8 mouse cellular contexts compared by ENCODE assay signal in genomic region chr4:34976331-34976778, GRCm38 (mm10).
DNase-seq lines count a peak whose midpoint lies in the region; ATAC-seq lines count a peak whose summit lies in the region.

No protein-coding gene starts in this region.

- DNase-seq in heart, adult 18-20 months: peak; percentile 71 to 79
- DNase-seq in heart, embryonic 10.5 days (ENCODE audit: low spot score): no peak
- DNase-seq in Muller cell, postnatal 12 days (ENCODE audit: inconsistent ontology term): peak; percentile 60
- DNase-seq in cerebellum, adult 11-12 months: peak; percentile 57
- no peak for DNase-seq in intestine, embryonic 14.5 days (ENCODE audit: low spot score)

- H3K4me3 ChIP-seq in heart, embryonic 10.5 days: no peak overlapping the region
- H3K4me3 ChIP-seq in intestine, embryonic 14.5 days (ENCODE audit: low read depth, low read length): no peak overlapping the region
- no peak overlapping the region for H3K4me3 ChIP-seq in stomach, embryonic 16.5 days (replicated peaks; ENCODE audit: low read length)
- H3K4me3 ChIP-seq in midbrain, embryonic 13.5 days (replicated peaks): no peak overlapping the region

- H3K4me2 ChIP-seq in intestine, embryonic 14.5 days (ENCODE audit: low read length): no peak overlapping the region
- no peak overlapping the region for H3K4me2 ChIP-seq in stomach, embryonic 16.5 days (ENCODE audit: low read depth, low read length)
- no peak overlapping the region for H3K4me2 ChIP-seq in midbrain, embryonic 13.5 days (replicated peaks)

- no peaks in the 10 kb centered on the region for H3K9me3 ChIP-seq in heart, embryonic 10.5 days
- no peaks in the 10 kb centered on the region for H3K9me3 ChIP-seq in intestine, embryonic 14.5 days (ENCODE audit: control insufficient read depth, low read length)
- no peaks in the 10 kb centered on the region for H3K9me3 ChIP-seq in stomach, embryonic 16.5 days (replicated peaks; ENCODE audit: control insufficient read depth, low read length)
- no peaks in the 10 kb centered on the region for H3K9me3 ChIP-seq in midbrain, embryonic 13.5 days

- H3K27me3 ChIP-seq in heart, embryonic 10.5 days (ENCODE audit: insufficient read depth, poor library complexity, severe bottlenecking): no peaks in the 10 kb centered on the region
- H3K27me3 ChIP-seq in intestine, embryonic 14.5 days (replicated peaks; ENCODE audit: control insufficient read depth, insufficient read depth, low read length): no peaks in the 10 kb centered on the region
- H3K27me3 ChIP-seq in stomach, embryonic 16.5 days (ENCODE audit: control insufficient read depth, insufficient read depth, low read length): no peaks in the 10 kb centered on the region
- no peaks in the 10 kb centered on the region for H3K27me3 ChIP-seq in midbrain, embryonic 13.5 days

- WGBS in heart, embryonic 10.5 days: 75% methylated on average over 13 of the region's 13 CpGs
- 62% methylated on average over 13 of the region's 13 CpGs for WGBS in intestine, embryonic 14.5 days
- WGBS in stomach, embryonic 16.5 days: 50% methylated on average over 13 of the region's 13 CpGs
- WGBS in midbrain, embryonic 13.5 days: 89% methylated on average over 13 of the region's 13 CpGs

- H3K4me1 ChIP-seq in heart, embryonic 10.5 days: peaks cover 5% of the 10 kb centered on the region
- no peaks in the 10 kb centered on the region for H3K4me1 ChIP-seq in intestine, embryonic 14.5 days (replicated peaks; ENCODE audit: control insufficient read depth, insufficient read depth, low read length)
- H3K4me1 ChIP-seq in stomach, embryonic 16.5 days (ENCODE audit: control insufficient read depth, insufficient read depth, low read length): peaks cover 12% of the 10 kb centered on the region
- H3K4me1 ChIP-seq in midbrain, embryonic 13.5 days (replicated peaks): peaks cover 9% of the 10 kb centered on the region

- ATAC-seq in intestine, embryonic 14.5 days (replicated peaks; ENCODE audit: low FRiP score, low TSS enrichment, low read depth): no peak
- ATAC-seq in stomach, embryonic 16.5 days (ENCODE audit: insufficient read depth, low FRiP score): peak; percentile 80
- no peak for ATAC-seq in megakaryocyte, adult 5-6 weeks (ENCODE audit: poor library complexity, severe bottlenecking)
- no peak for ATAC-seq in midbrain, embryonic 13.5 days

- no peak overlapping the region for H3K27ac ChIP-seq in heart, embryonic 10.5 days
- peak overlapping the region; percentile 1; the same call in 1 of the 2 replicates for H3K27ac ChIP-seq in intestine, embryonic 14.5 days (ENCODE audit: low read depth)
- peak overlapping the region; percentile 48 for H3K27ac ChIP-seq in stomach, embryonic 16.5 days (ENCODE audit: low read length)
- H3K27ac ChIP-seq in midbrain, embryonic 13.5 days: no peak overlapping the region

- H3K36me3 ChIP-seq in heart, embryonic 10.5 days: no peaks in the 10 kb centered on the region
- H3K36me3 ChIP-seq in intestine, embryonic 14.5 days (ENCODE audit: control insufficient read depth, insufficient read depth, low read length): no peaks in the 10 kb centered on the region
- no peaks in the 10 kb centered on the region for H3K36me3 ChIP-seq in stomach, embryonic 16.5 days (ENCODE audit: control insufficient read depth, insufficient read depth, low read length)
- H3K36me3 ChIP-seq in midbrain, embryonic 13.5 days: no peaks in the 10 kb centered on the region

- H3K9ac ChIP-seq in intestine, embryonic 14.5 days (ENCODE audit: low read length): no peak overlapping the region
- H3K9ac ChIP-seq in stomach, embryonic 16.5 days (ENCODE audit: low read length): no peak overlapping the region
- H3K9ac ChIP-seq in midbrain, embryonic 13.5 days (replicated peaks): no peak overlapping the region

Comparison
In these comparisons a context has a peak if more than half of its experiments do, and no peak if none do; other contexts are left out.
1. DNase-seq: peak in heart, adult 18-20 months (2 of 2), Muller cell, postnatal 12 days (single experiment) and cerebellum, adult 11-12 months (single experiment); none in heart, embryonic 10.5 days (single experiment) and intestine, embryonic 14.5 days (single experiment).
2. H3K27ac ChIP-seq: peak in intestine, embryonic 14.5 days (single experiment) and stomach, embryonic 16.5 days (single experiment); none in heart, embryonic 10.5 days (single experiment) and midbrain, embryonic 13.5 days (single experiment).